Mouse (Mus musculus): Measurements from ENCODE around the gene Pxmp4. TPM values are rescaled to one million over a fixed set of nuclear protein-coding genes. Genes with fewer than 3 reads are reported as not detected.
A peak's percentile ranks its signal among the peaks of the same experiment; 100 is the strongest.

Gene Pxmp4
- total RNA-seq, 4 experiments from 2014 or later = 25.0 to 31.0 (median 27.2) TPM

- no peak for DNase-seq (ENCODE audit: low spot score)
Observed at GRCm38 (mm10) chr2:154548688-154549087, 54.8 kb downstream of the Pxmp4 start.

GRCm38 (mm10) chr2:154546711-154547110, 56.8 kb downstream of the Pxmp4 start, which contains the start of gene 1700003F12Rik:
1700003F12Rik (plus strand) TSS chr2:154547085.
- no peak for DNase-seq (ENCODE audit: low spot score)

- DNase-seq (ENCODE audit: low spot score) = peak; percentile 73
Observed at GRCm38 (mm10) chr2:154543567-154544347, 59.8 kb downstream of the Pxmp4 start.

- no peak for DNase-seq (ENCODE audit: low spot score)
Observed at GRCm38 (mm10) chr2:154541630-154542029, 61.9 kb downstream of the Pxmp4 start.

- peak; percentile 46 for DNase-seq (ENCODE audit: low spot score)
Observed at GRCm38 (mm10) chr2:154539720-154540119, 63.8 kb downstream of the Pxmp4 start.

GRCm38 (mm10) chr2:154538710-154539109, 64.8 kb downstream of the Pxmp4 start:
- DNase-seq (ENCODE audit: low spot score) = no peak

GRCm38 (mm10) chr2:154538310-154538709, 65.2 kb downstream of the Pxmp4 start:
- no peak for DNase-seq (ENCODE audit: low spot score)

Other genes with a start within 250 kb of the Pxmp4 start
- gene Cdk5rap1, start 230.7 kb downstream of the Pxmp4 start, total RNA-seq (2022) = 10 to 100 TPM; 17.0 to 21.7 (median 20.5) TPM
- 10 to 100 TPM; 69.1 to 74.1 (median 72.8) TPM for gene Snta1, start 195.6 kb downstream of the Pxmp4 start, total RNA-seq (2022)
- 10 to 100 TPM; 11.6 to 22.2 (median 16.0) TPM for gene Cbfa2t2, start 167.2 kb downstream of the Pxmp4 start, total RNA-seq (2022)
- gene 1700003F12Rik, start 56.6 kb downstream of the Pxmp4 start, total RNA-seq (2022) = not detected
- gene Actl10, start 51.9 kb downstream of the Pxmp4 start, total RNA-seq (2022) = not detected
- 1 to 10 TPM in 1 of 4 experiments, under 1 TPM in 3; 0.25 to 1.2 (median 0.60) TPM for gene Necab3, start 44.8 kb downstream of the Pxmp4 start, total RNA-seq (2022)
- 1 to 10 TPM in 1 of 4 experiments, under 1 TPM in 3; 0.25 to 1.2 (median 0.47) TPM for gene E2f1, start 33.8 kb downstream of the Pxmp4 start, total RNA-seq (2022)
- 1 to 10 TPM; 2.4 to 4.3 (median 2.7) TPM for gene Zfp341, start 9.6 kb upstream of the Pxmp4 start, total RNA-seq (2022)
- not detected for gene 4930519P11Rik, start 9.7 kb upstream of the Pxmp4 start, total RNA-seq (2022)
- 100 to 1,000 TPM; 119 to 132 (median 124) TPM for gene Chmp4b, start 48.0 kb upstream of the Pxmp4 start, total RNA-seq (2022)
- gene Gm14214, start 166.3 kb upstream of the Pxmp4 start, total RNA-seq (2022) = not detected
- gene Raly, start 187.4 kb upstream of the Pxmp4 start, total RNA-seq (2022) = 10 to 100 TPM; 81.3 to 93.0 (median 90.0) TPM
- not detected for gene a, start 187.7 kb upstream of the Pxmp4 start, total RNA-seq (2022)

Measured in heart, adult 8-10 months (tissue).